Mouse (Mus musculus): ENCODE measurements at regions not wholly inside any gene's neighbourhood (a gene's known extent, or its start where the extent isn't known, plus 50 kb on each side); places are given as distances from the start of the nearest gene placed in this dataset.
A peak's percentile ranks its signal among the peaks of the same experiment; 100 is the strongest.

- no peak overlapping the region for H3K4me3 ChIP-seq (ENCODE audit: extremely low read depth, insufficient read depth, insufficient read length)
- WGBS: 88% methylated on average over 7 of the region's 7 CpGs
- no peak for DNase-seq (ENCODE audit: low read depth in 1 of 2, low spot score in 2 of 2)
- H3K36me3 ChIP-seq (ENCODE audit: control insufficient read depth, insufficient read depth, low read length): no peaks in the 10 kb centered on the region
- no peak overlapping the region for H3K27ac ChIP-seq (ENCODE audit: insufficient read depth, low read length)
- no peaks in the 10 kb centered on the region for H3K27me3 ChIP-seq (ENCODE audit: control insufficient read depth, insufficient read depth, low read length)
- no peak for TF ChIP-seq CTCF (IDR thresholded peaks at IDR 0.05; ENCODE audit: extremely low read depth, insufficient read depth, insufficient read length, insufficient replicate concordance)
- TF ChIP-seq POLR2A (IDR thresholded peaks at IDR 0.05; ENCODE audit: low read depth, low read length): no peak
- H3K4me1 ChIP-seq (ENCODE audit: control insufficient read depth, insufficient read depth, insufficient read length): no peaks in the 10 kb centered on the region; the same call in 1 of the 2 replicates
These were observed 141.0 kb upstream of the Med13l start for GRCm38 (mm10) chr5:118419344-118420037.

GRCm38 (mm10) chr5:118421884-118422821 lies 138.3 kb upstream of the Med13l start:
- TF ChIP-seq CTCF (IDR thresholded peaks at IDR 0.05; ENCODE audit: extremely low read depth, insufficient read depth, insufficient read length, insufficient replicate concordance) (no peak), POLR2A (IDR thresholded peaks at IDR 0.05; ENCODE audit: low read depth, low read length) (no peak)
- no peaks in the 10 kb centered on the region for H3K36me3 ChIP-seq (ENCODE audit: control insufficient read depth, insufficient read depth, low read length)
- 69% methylated on average over 32 of the region's 32 CpGs for WGBS
- H3K27me3 ChIP-seq (ENCODE audit: control insufficient read depth, insufficient read depth, low read length): no peaks in the 10 kb centered on the region
- no peak overlapping the region for H3K4me3 ChIP-seq (ENCODE audit: extremely low read depth, insufficient read depth, insufficient read length)
- DNase-seq (ENCODE audit: low read depth in 1 of 2, low spot score in 2 of 2): no peak
- no peaks in the 10 kb centered on the region; the same call in 1 of the 2 replicates for H3K4me1 ChIP-seq (ENCODE audit: control insufficient read depth, insufficient read depth, insufficient read length)
- H3K27ac ChIP-seq (ENCODE audit: insufficient read depth, low read length): no peak overlapping the region

- Histone ChIP-seq H3K4me3 (ENCODE audit: extremely low read depth, insufficient read depth, insufficient read length) (no peak overlapping the region), H3K36me3 (ENCODE audit: control insufficient read depth, insufficient read depth, low read length) (no peaks in the 10 kb centered on the region), H3K27me3 (ENCODE audit: control insufficient read depth, insufficient read depth, low read length) (no peaks in the 10 kb centered on the region), H3K4me1 (ENCODE audit: control insufficient read depth, insufficient read depth, insufficient read length) (no peaks in the 10 kb centered on the region; the same call in 1 of the 2 replicates), H3K27ac (ENCODE audit: insufficient read depth, low read length) (peak overlapping the region; percentile 40)
- TF ChIP-seq CTCF (IDR thresholded peaks at IDR 0.05; ENCODE audit: extremely low read depth, insufficient read depth, insufficient read length, insufficient replicate concordance): no peak
- TF ChIP-seq POLR2A (IDR thresholded peaks at IDR 0.05; ENCODE audit: low read depth, low read length): no peak
- DNase-seq (ENCODE audit: low read depth in 1 of 2, low spot score in 2 of 2): no peak
- 69% methylated on average over 3 of the region's 3 CpGs for whole genome bisulfite sequencing
These were observed 136.3 kb upstream of the Med13l start for GRCm38 (mm10) chr5:118424177-118424576.

GRCm38 (mm10) chr5:118424764-118425568 lies 135.5 kb upstream of the Med13l start:
- WGBS: 69% methylated on average over 9 of the region's 9 CpGs
- no peaks in the 10 kb centered on the region; the same call in 1 of the 2 replicates for H3K4me1 ChIP-seq (ENCODE audit: control insufficient read depth, insufficient read depth, insufficient read length)
- H3K36me3 ChIP-seq (ENCODE audit: control insufficient read depth, insufficient read depth, low read length): no peaks in the 10 kb centered on the region
- no peaks in the 10 kb centered on the region for H3K27me3 ChIP-seq (ENCODE audit: control insufficient read depth, insufficient read depth, low read length)
- DNase-seq (ENCODE audit: low read depth in 1 of 2, low spot score in 2 of 2): no peak
- TF ChIP-seq POLR2A (IDR thresholded peaks at IDR 0.05; ENCODE audit: low read depth, low read length) (no peak), CTCF (IDR thresholded peaks at IDR 0.05; ENCODE audit: extremely low read depth, insufficient read depth, insufficient read length, insufficient replicate concordance) (no peak)
- H3K4me3 ChIP-seq (ENCODE audit: extremely low read depth, insufficient read depth, insufficient read length): no peak overlapping the region
- peak overlapping the region; percentile 58 for H3K27ac ChIP-seq (ENCODE audit: insufficient read depth, low read length)

- no peak for TF ChIP-seq POLR2A (IDR thresholded peaks at IDR 0.05; ENCODE audit: low read depth, low read length)
- TF ChIP-seq CTCF (IDR thresholded peaks at IDR 0.05; ENCODE audit: extremely low read depth, insufficient read depth, insufficient read length, insufficient replicate concordance): no peak
- no peak for DNase-seq (ENCODE audit: low read depth in 1 of 2, low spot score in 2 of 2)
- H3K27ac ChIP-seq (ENCODE audit: insufficient read depth, low read length): no peak overlapping the region
- H3K27me3 ChIP-seq (ENCODE audit: control insufficient read depth, insufficient read depth, low read length): no peaks in the 10 kb centered on the region
- 67% methylated on average over 5 of the region's 5 CpGs for WGBS
- no peaks in the 10 kb centered on the region; the same call in 1 of the 2 replicates for H3K4me1 ChIP-seq (ENCODE audit: control insufficient read depth, insufficient read depth, insufficient read length)
- H3K4me3 ChIP-seq (ENCODE audit: extremely low read depth, insufficient read depth, insufficient read length): no peak overlapping the region
- no peaks in the 10 kb centered on the region for H3K36me3 ChIP-seq (ENCODE audit: control insufficient read depth, insufficient read depth, low read length)
These were observed 133.8 kb upstream of the Med13l start for GRCm38 (mm10) chr5:118426673-118427072.

- Histone ChIP-seq H3K36me3 (ENCODE audit: control insufficient read depth, insufficient read depth, low read length) (no peaks in the 10 kb centered on the region), H3K4me3 (ENCODE audit: extremely low read depth, insufficient read depth, insufficient read length) (no peak overlapping the region), H3K27me3 (ENCODE audit: control insufficient read depth, insufficient read depth, low read length) (no peaks in the 10 kb centered on the region), H3K27ac (ENCODE audit: insufficient read depth, low read length) (no peak overlapping the region), H3K4me1 (ENCODE audit: control insufficient read depth, insufficient read depth, insufficient read length) (no peaks in the 10 kb centered on the region)
- no peak for DNase-seq (ENCODE audit: low read depth in 1 of 2, low spot score in 2 of 2)
- 83% methylated on average over 18 of the region's 18 CpGs for WGBS
- TF ChIP-seq CTCF (IDR thresholded peaks at IDR 0.05; ENCODE audit: extremely low read depth, insufficient read depth, insufficient read length, insufficient replicate concordance): no peak
- TF ChIP-seq POLR2A (IDR thresholded peaks at IDR 0.05; ENCODE audit: low read depth, low read length): no peak
These were observed 132.0 kb upstream of the Med13l start for GRCm38 (mm10) chr5:118428323-118429095.
